Mouse (Mus musculus): ENCODE measurements around the gene Ccdc65.
"Not testable (repeated sequence)": the region's sequence is repeated elsewhere in the genome, so short reads cannot be mapped to it uniquely, and the experiment has no call there.

The Ccdc65 gene

GRCm38 (mm10) chr15:98742766-98743428, 34.9 kb downstream of the Ccdc65 start:
- no peak for DNase-seq

DNA sequence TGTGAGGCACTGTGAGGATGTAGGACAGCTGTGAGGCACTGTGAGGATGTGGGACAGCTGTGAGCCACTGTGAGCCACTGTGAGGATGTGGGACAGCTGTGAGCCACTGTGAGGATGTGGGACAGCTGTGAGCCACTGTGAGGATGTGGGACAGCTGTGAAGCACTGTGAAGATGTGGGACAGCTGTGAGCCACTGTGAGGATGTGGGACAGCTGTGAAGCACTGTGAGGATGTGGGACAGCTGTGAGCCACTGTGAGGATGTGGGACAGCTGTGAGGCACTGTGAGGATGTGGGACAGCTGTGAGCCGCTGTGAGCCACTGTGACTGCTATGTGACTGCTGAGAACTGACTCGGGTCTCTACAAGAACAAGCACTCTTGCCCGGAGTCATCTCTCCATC, 35.9 kb downstream of the Ccdc65 start:
- not testable (repeated sequence) for DNase-seq

- no peak for DNase-seq
Observed at GRCm38 (mm10) chr15:98746344-98746965, 38.4 kb downstream of the Ccdc65 start.

DNA sequence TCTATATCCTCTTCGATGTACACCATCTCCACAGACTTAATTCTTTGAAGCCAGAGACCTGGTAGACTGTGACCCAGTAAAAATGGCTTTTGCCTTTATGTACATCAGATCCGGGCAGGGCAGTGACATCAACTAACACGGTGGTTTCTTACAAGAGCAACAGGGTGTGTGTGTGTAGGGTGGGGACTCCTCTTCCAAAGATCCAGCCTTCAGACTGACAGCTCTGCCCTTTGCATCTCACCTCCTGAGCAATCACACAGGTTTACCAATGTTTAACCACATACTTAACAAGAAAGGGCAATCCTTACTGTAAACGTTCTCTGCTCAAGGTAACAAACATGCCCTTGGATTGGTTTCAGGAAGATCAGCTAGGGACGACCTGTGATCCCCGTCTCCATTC, 39.3 kb downstream of the Ccdc65 start:
- DNase-seq, result no peak

- no peak for DNase-seq
Observed at GRCm38 (mm10) chr15:98749093-98749492, 41.1 kb downstream of the Ccdc65 start.

GRCm38 (mm10) chr15:98753021-98753423, 45.0 kb downstream of the Ccdc65 start:
- DNase-seq, result no peak

DNA sequence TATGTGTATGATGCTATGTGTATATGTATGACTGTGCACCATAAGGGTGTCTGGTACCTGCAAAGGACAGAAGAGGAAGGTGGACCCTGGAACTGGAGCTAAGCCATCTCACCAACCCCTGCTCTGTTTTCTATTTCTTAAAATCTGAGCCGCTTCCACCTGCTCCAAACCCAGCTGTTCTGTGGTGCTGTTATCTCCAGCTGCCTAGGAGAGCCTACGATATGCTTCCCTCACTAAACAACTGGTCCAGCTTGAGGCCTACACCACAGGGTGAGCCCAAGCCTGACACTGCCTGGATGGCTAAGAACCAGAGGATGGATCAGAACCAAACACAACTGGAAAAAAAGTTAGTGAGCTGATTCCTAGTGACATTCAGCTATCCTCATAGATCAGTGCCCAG, 46.1 kb downstream of the Ccdc65 start:
- DNase-seq, result no peak

DNA sequence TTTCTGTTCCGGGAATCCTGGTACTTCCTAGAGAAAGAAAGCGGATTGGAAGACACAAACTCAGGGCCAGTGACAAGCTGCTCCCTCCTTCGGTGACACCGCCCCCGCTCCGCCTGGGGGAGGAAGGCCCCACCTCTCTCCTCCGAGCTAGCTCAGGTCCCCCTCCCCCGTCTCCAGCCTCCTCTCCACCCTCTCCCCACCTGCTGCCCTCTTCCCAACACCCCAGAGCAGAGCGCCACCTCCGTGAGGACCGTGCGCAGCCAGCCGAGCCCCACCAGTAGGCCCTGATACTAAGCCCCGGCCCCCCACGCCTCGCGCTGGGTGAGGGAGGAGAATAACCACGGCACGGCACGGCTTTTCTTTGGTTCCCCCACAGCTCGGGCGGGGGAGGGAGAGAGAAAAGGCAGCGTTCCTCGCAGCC, 54.2 kb downstream of the Ccdc65 start:
- peak; percentile 87 for DNase-seq

- DNase-seq, result peak; percentile 98
Observed at GRCm38 (mm10) chr15:98762670-98763529, 54.9 kb downstream of the Ccdc65 start, which contains the start of gene Arf3. Arf3 (minus strand) TSS chr15:98763214.

DNA sequence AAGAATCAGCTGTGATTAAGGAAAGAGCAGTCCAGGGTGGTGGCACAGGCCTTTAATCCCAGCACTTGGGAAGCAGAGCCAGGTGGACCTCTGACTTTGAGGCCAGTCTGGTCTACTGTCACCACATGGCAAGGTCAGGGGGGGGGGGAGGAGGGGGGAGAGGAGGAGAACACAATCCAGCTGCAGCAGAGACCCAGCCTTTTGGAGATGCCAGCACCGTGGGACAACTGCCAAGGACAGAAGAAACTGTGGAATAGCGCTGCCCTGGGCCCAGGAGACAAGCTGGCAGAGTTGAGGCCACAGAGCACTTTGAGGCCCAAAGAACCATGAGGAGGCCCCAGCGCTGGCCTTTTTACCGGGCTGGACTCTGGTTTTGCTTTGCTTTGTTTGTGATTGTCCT, 57.9 kb downstream of the Ccdc65 start:
- DNase-seq, result no peak

DNA sequence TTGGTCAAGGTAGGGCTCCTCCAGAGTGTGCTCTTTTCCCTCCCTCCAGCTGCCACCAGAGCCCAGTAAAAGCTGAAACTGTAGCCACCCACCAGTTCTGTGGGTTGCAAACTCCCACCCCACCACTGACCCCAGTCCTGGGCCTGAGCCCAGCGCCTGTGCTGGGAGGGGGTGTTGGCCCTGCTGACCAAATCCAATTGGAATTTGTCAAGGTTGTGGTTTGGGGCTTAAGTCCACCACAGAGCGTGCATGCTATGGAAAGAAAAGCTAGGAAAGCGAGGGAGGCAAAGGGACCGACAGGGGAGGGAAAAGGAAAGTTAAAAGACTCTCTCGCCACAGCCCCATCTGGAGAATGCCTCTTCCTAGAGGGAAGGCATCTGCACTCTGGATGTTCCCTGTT, 60.3 kb downstream of the Ccdc65 start:
- DNase-seq, result no peak

GRCm38 (mm10) chr15:98771813-98772425, 63.9 kb downstream of the Ccdc65 start:
- DNase-seq, result no peak

DNA sequence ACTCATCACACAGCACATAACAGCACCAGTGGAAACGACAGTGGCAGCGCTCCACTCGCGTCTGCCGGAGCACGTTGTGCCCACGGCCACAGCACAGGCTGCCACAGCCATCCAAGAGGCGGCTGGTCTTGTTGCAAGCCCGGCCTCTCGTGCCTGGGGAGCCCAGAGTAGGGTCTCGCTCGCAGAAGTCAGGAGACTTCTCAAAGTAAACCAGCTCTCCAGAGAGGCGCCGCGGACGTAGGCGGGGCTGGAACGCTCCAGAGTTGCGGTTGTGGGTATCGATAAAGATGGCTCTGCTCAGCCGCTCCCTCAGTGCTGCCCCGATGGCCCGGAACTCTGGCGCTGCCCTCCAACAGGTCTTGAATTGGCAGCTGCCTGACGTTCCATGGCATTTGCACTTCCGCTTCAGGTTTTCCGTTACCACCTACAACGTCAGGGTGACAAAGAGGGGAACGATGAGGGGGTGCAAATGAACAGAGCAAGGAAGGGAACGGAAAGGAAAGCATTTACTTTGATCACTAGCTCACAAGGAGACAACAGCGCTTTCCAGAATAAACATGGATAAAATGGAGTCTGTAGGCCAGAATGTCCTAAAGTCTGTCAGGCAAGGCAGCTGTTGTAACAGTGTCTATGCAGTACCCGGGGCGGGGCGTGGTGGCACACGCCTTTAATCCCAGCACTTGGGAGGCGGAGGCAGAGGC, 64.7 kb downstream of the Ccdc65 start:
- DNase-seq, result peak; percentile 64

Measured in embryo, embryonic 11 days (tissue).